Mouse (Mus musculus): ENCODE measurements around the gene Lrrc29. TPM values are rescaled to one million over a fixed set of nuclear protein-coding genes. Genes with fewer than 3 reads are reported as not detected.
"Not testable (repeated sequence)": the region's sequence is repeated elsewhere in the genome, so short reads cannot be mapped to it uniquely, and the experiment has no call there.

Gene Lrrc29
- total RNA-seq, 1 experiment from 2014 or later: 4.7 TPM

- no peak for DNase-seq
Observed at GRCm38 (mm10) chr8:105310118-105310517, 16.0 kb downstream of the Lrrc29 start.

DNA sequence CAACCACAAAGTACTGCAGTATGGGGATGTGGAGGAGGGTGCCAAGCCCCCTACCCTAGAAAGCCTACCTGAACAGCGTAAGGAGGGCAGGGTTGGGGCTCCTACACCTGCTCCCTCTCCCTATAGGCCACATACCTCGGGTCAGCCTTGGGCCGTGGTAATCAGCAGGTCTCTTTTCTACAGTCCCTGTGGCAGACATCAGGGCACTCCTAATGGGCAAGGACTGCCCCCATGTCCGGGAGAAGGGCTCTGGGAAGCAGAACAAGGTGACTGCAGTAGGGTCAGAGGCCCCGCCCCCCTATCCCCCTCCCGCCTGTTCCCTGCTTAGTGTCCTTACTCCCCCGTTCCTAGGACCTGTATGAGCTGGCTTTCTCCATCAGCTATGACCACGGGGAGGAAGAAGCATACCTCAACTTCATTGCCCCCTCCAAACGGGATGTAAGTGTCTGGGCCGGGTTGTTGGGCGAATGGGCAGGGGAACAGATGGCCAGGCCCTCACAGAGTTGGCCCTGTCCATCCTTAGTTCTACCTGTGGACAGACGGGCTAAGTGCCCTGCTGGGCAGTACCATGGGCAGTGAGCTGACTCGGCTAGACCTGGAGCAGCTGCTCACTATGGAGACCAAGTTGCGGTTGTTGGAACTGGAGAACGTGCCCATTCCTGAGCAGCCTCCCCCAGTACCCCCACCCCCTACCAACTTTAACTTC lies 16.8 kb downstream of the Lrrc29 start:
- no peak for DNase-seq

- no peak for DNase-seq
Observed at GRCm38 (mm10) chr8:105308428-105308827, 17.6 kb downstream of the Lrrc29 start.

GRCm38 (mm10) chr8:105307670-105308069 lies 18.4 kb downstream of the Lrrc29 start:
- DNase-seq: no peak

DNA sequence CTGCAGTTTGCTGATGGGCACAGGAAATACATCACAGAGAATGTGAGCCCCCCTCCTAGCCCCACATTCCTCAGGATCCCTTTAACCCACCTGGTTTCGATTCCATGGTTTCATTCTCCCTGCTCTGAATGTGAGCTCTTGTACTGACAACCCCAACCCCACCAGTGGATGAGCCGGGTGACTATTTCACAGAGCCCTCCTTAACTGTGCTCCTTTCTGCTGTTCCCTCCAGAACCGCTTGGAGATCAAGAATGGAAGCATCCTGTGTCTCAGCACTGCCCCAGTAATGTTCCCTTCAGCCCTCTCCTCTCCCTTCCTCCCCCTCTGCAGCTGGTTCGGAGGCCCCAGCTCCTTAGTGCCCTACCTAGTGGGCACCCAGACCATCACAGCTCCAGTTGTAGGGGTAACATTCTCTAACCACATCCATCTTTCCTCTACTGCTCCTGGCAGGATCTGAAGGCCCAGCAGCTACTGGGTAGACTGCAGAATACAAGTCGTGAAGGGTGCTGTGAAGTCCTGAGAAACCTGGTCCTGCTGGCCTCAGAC lies 19.9 kb downstream of the Lrrc29 start:
- DNase-seq: no peak

GRCm38 (mm10) chr8:105305211-105306145 lies 20.6 kb downstream of the Lrrc29 start, which contains the start of gene Elmo3:
Gene Elmo3 (plus strand): TSS chr8:105305601.
- DNase-seq: peak; percentile 83

- DNase-seq: no peak
Observed at GRCm38 (mm10) chr8:105304325-105305210, 21.5 kb downstream of the Lrrc29 start.

GRCm38 (mm10) chr8:105303874-105304273 lies 22.2 kb downstream of the Lrrc29 start:
- DNase-seq: no peak

GRCm38 (mm10) chr8:105303396-105303795 lies 22.7 kb downstream of the Lrrc29 start:
- no peak for DNase-seq

GRCm38 (mm10) chr8:105299962-105300361 lies 26.1 kb downstream of the Lrrc29 start:
- no peak for DNase-seq

GRCm38 (mm10) chr8:105298351-105299252 lies 27.5 kb downstream of the Lrrc29 start:
- DNase-seq: no peak

- DNase-seq: peak; percentile 97
Observed at GRCm38 (mm10) chr8:105297511-105298192, 28.4 kb downstream of the Lrrc29 start, which contains the start of gene E2f4. Gene E2f4 (plus strand): TSS chr8:105297663.

DNA sequence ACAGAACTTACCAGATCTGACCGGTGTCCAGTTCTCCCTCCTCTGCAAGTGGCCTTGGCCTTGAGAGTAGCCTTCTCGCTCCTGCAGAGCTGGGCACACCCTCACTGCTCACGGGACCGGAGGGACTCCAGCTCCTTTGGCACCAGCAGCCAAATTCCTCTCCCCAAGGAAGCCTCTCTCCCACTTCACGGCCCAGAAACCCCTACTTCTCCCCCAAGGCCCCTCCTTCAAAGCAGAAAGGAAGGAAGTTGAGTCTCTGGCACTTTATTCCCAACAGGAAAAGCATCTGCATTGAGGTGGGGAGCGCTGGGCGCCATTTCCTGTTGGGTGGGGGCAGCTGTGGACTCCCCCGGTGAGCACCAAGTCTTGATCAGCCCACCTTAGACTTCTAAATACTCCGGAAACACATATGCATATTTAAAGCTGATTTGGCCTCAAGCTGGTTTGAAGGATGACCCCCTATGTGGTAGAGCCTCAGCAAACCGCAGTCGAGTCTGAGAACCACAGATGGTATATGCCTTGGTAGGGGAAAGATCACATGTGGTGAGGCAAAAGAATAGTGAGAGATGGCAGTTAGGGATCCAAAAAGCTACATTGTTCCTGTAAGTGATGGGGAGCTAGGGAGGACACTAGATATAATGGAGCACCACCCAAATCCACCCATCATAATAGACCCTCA lies 30.0 kb downstream of the Lrrc29 start, which contains the start of gene Exoc3l:
Exoc3l (minus strand) TSS at position 207 of the 679 bp plus-strand sequence.
- peak; percentile 80 for DNase-seq

- DNase-seq: no peak
Observed at GRCm38 (mm10) chr8:105295256-105295655, 30.8 kb downstream of the Lrrc29 start.

GRCm38 (mm10) chr8:105294776-105295175 lies 31.3 kb downstream of the Lrrc29 start:
- no peak for DNase-seq

DNA sequence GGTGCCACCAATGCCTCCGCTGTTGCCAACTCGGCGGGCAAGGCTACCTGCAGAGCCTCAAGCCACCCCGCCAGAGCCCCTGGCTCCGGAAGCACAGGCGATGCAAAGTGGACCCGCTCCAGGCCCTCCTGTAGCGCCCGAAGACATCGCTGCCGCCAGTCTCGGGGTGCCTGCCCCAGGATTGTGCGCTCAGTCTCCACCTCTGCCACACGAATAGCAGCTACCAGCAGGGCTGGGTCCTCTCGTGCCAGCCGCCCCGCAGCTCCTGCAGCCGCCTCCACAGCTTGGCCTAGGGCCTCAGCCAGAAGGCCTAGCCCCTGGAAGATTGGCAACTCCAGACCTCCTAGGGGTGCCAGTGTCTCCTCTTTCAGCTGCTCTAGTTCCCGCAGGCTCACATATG lies 32.7 kb downstream of the Lrrc29 start:
- DNase-seq: no peak

- DNase-seq: no peak
Observed at GRCm38 (mm10) chr8:105292471-105292870, 33.6 kb downstream of the Lrrc29 start.

DNA sequence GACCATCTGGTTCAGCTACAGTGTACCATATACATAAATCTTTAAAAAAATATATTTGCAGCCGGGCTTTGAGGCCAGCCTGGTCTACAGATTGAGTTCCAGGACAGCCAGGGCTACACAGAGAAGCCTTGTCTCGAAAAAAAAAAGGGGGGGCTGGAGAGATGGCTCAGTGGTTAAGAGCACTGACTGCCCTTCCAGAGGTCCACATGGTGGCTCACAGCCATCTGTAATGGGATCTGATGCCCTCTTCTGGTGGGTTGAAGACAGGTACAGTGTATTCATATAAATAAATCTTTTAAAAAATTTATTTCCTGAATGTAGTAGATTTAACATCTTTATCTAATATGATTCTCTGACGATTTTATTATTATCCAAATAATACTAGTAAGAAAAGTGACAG lies 34.3 kb downstream of the Lrrc29 start:
- DNase-seq: not testable (repeated sequence)

GRCm38 (mm10) chr8:105291364-105291763 lies 34.7 kb downstream of the Lrrc29 start:
- DNase-seq: not testable (repeated sequence)
